Mouse (Mus musculus): ENCODE results near the gene Nudt6.

- TF ChIP-seq CTCF (IDR thresholded peaks at IDR 0.05; ENCODE audit: low read depth): no peak
- no peak for TF ChIP-seq EP300 (optimal IDR thresholded peaks at IDR 0.05)
Observed at GRCm38 (mm10) chr3:37418341-37418740, 1.7 kb downstream of the Nudt6 start.
